Mouse (Mus musculus): ENCODE data around the gene Snap23. TPM values are rescaled to one million over a fixed set of nuclear protein-coding genes. Genes with fewer than 3 reads are reported as not detected.

Gene Snap23
- total and polyA plus RNA-seq, 2 experiments from 2014 or later = 11.3 to 19.7 TPM

DNA sequence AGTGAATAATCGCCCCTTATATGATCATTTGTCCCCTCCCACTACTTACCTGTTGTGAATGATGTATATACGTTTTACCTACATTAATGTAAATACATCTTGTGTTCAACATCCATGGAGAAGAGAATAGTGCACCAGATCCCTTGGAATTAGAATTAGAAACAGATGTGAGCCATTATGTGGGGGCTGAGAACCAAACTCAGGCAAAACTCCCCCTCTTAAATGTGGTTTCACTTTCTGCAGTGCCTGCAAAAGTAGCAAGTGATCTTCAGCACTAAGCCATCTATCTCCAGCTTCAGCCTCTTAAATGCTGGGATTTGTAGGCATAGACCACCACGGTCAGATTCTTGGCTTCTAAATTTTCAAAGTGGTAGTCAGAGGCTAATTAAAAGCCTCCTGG lies 7.7 kb downstream of the Snap23 start:
- no peak overlapping the region for H3K4me2 ChIP-seq (ENCODE audit: low read depth, low read length, poor library complexity, severe bottlenecking)
- H3K4me3 ChIP-seq (ENCODE audit: low read depth, low read length) = no peak overlapping the region
- no peaks in the 10 kb centered on the region for H3K4me1 ChIP-seq (ENCODE audit: insufficient read depth, low read length)
- no peaks in the 10 kb centered on the region for H3K36me3 ChIP-seq (ENCODE audit: insufficient read depth, low read length)
- no peak overlapping the region for H3K9ac ChIP-seq (replicated peaks; ENCODE audit: low read length, poor library complexity, severe bottlenecking)
- no peak overlapping the region for H3K27ac ChIP-seq (ENCODE audit: low read depth, low read length)
- WGBS = 91% methylated on average over 3 of the region's 3 CpGs
- DNase-seq (ENCODE audit: low spot score) = no peak
- ATAC-seq (ENCODE audit: low FRiP score) = no peak
- H3K9me3 ChIP-seq (ENCODE audit: low read length) = no peaks in the 10 kb centered on the region
- TF ChIP-seq CTCF (IDR thresholded peaks at IDR 0.05) = no peak
- no peaks in the 10 kb centered on the region for H3K27me3 ChIP-seq (ENCODE audit: insufficient read depth, low read length)

DNA sequence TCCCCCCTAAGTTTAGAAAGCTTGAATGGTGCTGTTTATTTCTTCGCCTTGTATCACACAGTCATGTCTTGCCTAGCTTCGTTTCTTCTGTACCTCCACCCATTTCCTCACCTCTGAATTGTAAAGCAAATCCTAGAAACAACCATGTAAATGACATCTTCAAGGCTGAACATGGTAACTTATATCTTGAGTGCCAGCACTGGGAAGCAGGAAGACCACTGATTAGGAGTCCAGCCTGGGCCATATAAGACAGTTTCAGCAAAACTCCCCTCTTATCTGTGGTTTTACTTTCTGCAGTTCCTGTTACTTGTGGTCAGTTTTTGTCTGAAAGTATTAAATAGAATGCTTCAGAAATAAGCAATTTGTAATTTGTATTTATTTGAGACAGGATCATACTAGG lies 8.5 kb downstream of the Snap23 start:
- Histone ChIP-seq H3K9ac (replicated peaks; ENCODE audit: low read length, poor library complexity, severe bottlenecking) (no peak overlapping the region), H3K4me3 (ENCODE audit: low read depth, low read length) (no peak overlapping the region), H3K9me3 (ENCODE audit: low read length) (no peaks in the 10 kb centered on the region), H3K36me3 (ENCODE audit: insufficient read depth, low read length) (no peaks in the 10 kb centered on the region), H3K27me3 (ENCODE audit: insufficient read depth, low read length) (no peaks in the 10 kb centered on the region), H3K27ac (ENCODE audit: low read depth, low read length) (no peak overlapping the region), H3K4me1 (ENCODE audit: insufficient read depth, low read length) (no peaks in the 10 kb centered on the region), H3K4me2 (ENCODE audit: low read depth, low read length, poor library complexity, severe bottlenecking) (no peak overlapping the region)
- 88% methylated on average over 2 of the region's 2 CpGs for WGBS
- DNase-seq (ENCODE audit: low spot score) = no peak
- TF ChIP-seq CTCF (IDR thresholded peaks at IDR 0.05) = no peak
- no peak for ATAC-seq (ENCODE audit: low FRiP score)

DNA sequence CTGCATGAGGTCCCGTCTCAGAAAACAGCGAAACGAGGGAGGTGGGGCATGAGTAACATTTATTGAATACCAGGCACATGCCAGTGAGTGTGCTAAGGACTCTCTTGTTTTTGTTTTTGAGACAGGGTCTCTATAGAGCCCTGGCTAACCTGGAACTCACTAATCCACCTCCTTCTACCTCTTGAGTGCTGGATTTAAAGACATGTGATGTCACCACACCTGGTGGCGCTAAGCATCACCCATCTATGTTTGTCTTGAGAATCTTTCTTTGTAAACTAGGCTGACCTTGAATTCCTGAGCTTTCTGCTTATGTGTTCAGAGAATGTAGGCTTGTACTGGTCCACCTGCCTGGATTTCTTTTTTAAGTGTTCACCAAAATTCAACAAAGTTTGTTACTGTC lies 10.3 kb downstream of the Snap23 start:
- Histone ChIP-seq H3K4me2 (ENCODE audit: low read depth, low read length, poor library complexity, severe bottlenecking) (no peak overlapping the region), H3K9ac (replicated peaks; ENCODE audit: low read length, poor library complexity, severe bottlenecking) (no peak overlapping the region), H3K9me3 (ENCODE audit: low read length) (no peaks in the 10 kb centered on the region), H3K27me3 (ENCODE audit: insufficient read depth, low read length) (no peaks in the 10 kb centered on the region), H3K4me1 (ENCODE audit: insufficient read depth, low read length) (no peaks in the 10 kb centered on the region), H3K36me3 (ENCODE audit: insufficient read depth, low read length) (no peaks in the 10 kb centered on the region), H3K27ac (ENCODE audit: low read depth, low read length) (no peak overlapping the region), H3K4me3 (ENCODE audit: low read depth, low read length) (no peak overlapping the region)
- WGBS = 93% methylated on average over 4 of the region's 4 CpGs
- DNase-seq (ENCODE audit: low spot score) (no peak), ATAC-seq (ENCODE audit: low FRiP score) (no peak)
- no peak for TF ChIP-seq CTCF (IDR thresholded peaks at IDR 0.05)

DNA sequence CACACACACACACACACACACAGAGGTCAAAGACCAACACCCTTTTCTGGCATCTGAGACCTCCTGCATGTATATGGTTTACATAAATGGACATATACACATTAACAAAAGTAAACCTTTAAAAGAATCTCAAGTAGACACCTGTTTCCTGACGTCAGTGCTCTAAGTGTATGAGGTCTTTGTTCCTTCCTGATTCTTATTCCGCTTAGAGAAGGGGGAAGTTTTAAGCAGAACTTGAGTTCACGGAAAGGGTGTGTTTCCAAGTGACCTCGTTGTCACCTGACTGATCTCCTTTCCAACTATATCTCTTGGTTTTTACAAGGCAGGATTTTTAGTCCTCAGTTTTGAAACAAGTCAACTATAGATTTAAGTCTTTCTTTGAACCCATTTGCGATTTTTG lies 10.8 kb downstream of the Snap23 start:
- Histone ChIP-seq H3K9me3 (ENCODE audit: low read length) (no peaks in the 10 kb centered on the region), H3K9ac (replicated peaks; ENCODE audit: low read length, poor library complexity, severe bottlenecking) (no peak overlapping the region), H3K27me3 (ENCODE audit: insufficient read depth, low read length) (no peaks in the 10 kb centered on the region), H3K4me3 (ENCODE audit: low read depth, low read length) (no peak overlapping the region), H3K4me2 (ENCODE audit: low read depth, low read length, poor library complexity, severe bottlenecking) (no peak overlapping the region), H3K36me3 (ENCODE audit: insufficient read depth, low read length) (no peaks in the 10 kb centered on the region), H3K4me1 (ENCODE audit: insufficient read depth, low read length) (no peaks in the 10 kb centered on the region), H3K27ac (ENCODE audit: low read depth, low read length) (no peak overlapping the region)
- WGBS = 88% methylated on average over 5 of the region's 5 CpGs
- DNase-seq (ENCODE audit: low spot score) (no peak), ATAC-seq (ENCODE audit: low FRiP score) (no peak)
- no peak for TF ChIP-seq CTCF (IDR thresholded peaks at IDR 0.05)

DNA sequence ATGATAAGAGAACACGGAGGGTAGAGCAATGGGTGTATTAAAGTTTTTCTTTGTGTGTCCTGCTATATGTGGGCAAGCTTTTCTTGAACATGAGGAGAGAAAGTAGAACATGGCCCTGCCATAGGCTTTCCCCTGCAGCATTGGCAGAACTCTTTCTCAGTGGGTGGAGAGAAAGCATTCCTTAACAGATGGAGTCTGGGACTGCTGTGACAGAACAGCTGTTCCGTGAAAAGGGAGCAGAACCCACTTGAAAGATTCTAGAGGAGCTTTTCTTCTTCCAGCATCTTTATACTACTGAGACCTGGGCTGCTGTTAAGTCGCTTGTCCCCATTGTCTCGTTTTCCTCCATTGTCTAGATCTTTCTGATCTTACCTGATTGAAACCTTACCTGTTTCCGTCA lies 22.3 kb downstream of the Snap23 start:
- ATAC-seq (ENCODE audit: low FRiP score) (no peak), DNase-seq (ENCODE audit: low spot score) (no peak)
- no peaks in the 10 kb centered on the region for H3K9me3 ChIP-seq (ENCODE audit: low read length)
- H3K4me2 ChIP-seq (ENCODE audit: low read depth, low read length, poor library complexity, severe bottlenecking) = no peak overlapping the region
- 90% methylated on average over 5 of the region's 5 CpGs for WGBS
- peaks cover 9% of the 10 kb centered on the region for H3K36me3 ChIP-seq (ENCODE audit: insufficient read depth, low read length)
- no peaks in the 10 kb centered on the region for H3K4me1 ChIP-seq (ENCODE audit: insufficient read depth, low read length)
- H3K27me3 ChIP-seq (ENCODE audit: insufficient read depth, low read length) = no peaks in the 10 kb centered on the region
- no peak overlapping the region for H3K4me3 ChIP-seq (ENCODE audit: low read depth, low read length)
- H3K27ac ChIP-seq (ENCODE audit: low read depth, low read length) = no peak overlapping the region
- no peak for TF ChIP-seq CTCF (IDR thresholded peaks at IDR 0.05)
- H3K9ac ChIP-seq (replicated peaks; ENCODE audit: low read length, poor library complexity, severe bottlenecking) = no peak overlapping the region

DNA sequence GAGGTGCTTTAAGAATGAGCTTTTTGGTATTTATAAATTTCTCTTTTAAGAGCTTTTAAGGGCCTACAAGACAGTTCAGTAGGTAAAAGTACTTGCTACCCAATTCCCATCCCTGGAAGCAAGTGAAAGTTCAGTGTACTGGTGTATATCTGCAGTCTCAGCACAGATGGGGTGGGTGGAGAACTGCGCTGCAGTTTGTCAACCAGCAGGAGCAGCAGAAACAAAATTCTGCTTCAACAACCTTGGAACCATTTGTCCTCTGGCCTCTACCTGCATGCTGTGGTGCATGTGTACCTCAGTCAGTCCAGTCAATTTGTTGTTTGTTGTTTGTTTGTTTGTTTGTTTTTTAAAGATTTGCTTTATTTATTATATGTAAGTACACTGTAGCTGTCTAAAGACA lies 24.8 kb downstream of the Snap23 start:
- H3K27ac ChIP-seq (ENCODE audit: low read depth, low read length) = no peak overlapping the region
- DNase-seq (ENCODE audit: low spot score) (no peak), ATAC-seq (ENCODE audit: low FRiP score) (no peak)
- H3K9ac ChIP-seq (replicated peaks; ENCODE audit: low read length, poor library complexity, severe bottlenecking) = no peak overlapping the region
- no peaks in the 10 kb centered on the region for H3K27me3 ChIP-seq (ENCODE audit: insufficient read depth, low read length)
- no peaks in the 10 kb centered on the region for H3K9me3 ChIP-seq (ENCODE audit: low read length)
- WGBS = 95% methylated on average over 1 of the region's 1 CpGs
- peaks cover 18% of the 10 kb centered on the region for H3K36me3 ChIP-seq (ENCODE audit: insufficient read depth, low read length)
- no peak overlapping the region for H3K4me3 ChIP-seq (ENCODE audit: low read depth, low read length)
- H3K4me2 ChIP-seq (ENCODE audit: low read depth, low read length, poor library complexity, severe bottlenecking) = no peak overlapping the region
- no peak for TF ChIP-seq CTCF (IDR thresholded peaks at IDR 0.05)
- no peaks in the 10 kb centered on the region for H3K4me1 ChIP-seq (ENCODE audit: insufficient read depth, low read length)

Data from midbrain, postnatal 0 days (tissue).